Mouse (Mus musculus): ENCODE results near the gene Prep. TPM values are rescaled to one million over a fixed set of nuclear protein-coding genes. Genes with fewer than 3 reads are reported as not detected.

Prep gene
- total RNA-seq (2023), result 1 to 10 TPM; 7.4 to 7.5 TPM

DNA sequence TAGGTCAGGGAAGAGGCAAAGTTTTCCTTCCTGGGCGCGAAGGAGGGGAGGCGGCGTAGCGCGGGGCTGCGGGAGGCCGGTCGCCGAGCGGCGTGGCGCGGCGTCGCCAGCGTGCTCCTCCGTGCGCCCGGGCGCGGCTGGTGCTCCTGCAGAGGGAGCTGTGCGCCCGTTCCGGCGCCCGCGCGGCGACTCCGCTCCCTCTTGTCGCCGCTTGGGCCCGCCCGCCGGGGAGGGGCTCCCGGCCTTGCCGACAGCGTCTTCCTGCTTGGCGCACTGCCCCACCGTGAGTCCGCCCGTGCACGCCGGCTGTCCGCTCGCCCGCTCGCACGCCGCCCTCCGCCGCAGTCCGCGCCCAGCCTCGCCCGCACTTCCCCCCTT lies at the start of gene Prep:
Prep (plus strand) TSS at position 273 of the 378 bp plus-strand sequence.

DNA sequence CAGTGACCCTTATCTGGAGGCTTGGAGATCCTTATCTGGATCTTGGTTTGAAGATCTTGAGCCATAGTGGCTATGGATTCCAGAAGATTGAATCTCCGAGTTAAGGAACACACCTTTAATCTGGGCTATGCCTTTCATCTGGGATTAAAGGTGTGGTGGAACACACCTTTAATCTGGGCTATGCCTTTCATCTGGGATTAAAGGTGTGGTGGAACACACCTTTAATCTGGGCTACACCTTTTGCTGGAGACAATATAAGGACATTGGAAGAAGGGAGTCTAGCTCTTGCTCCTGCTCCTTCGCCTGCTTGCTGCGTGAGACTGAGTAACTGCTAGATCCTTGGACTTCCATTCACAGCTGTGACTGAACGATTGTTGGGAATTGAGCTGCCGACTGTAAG lies 110.8 kb downstream of the Prep start, which contains the start of gene Popdc3:
Popdc3 (plus strand) TSS at position 301 of the 400 bp plus-strand sequence.

Other genes with a start within 250 kb of the Prep start
- gene Popdc3, start 110.9 kb downstream of the Prep start, total RNA-seq (2023), result not detected

All from neutrophil, adult 83 days (primary cell).